8 mouse cellular contexts compared by ENCODE assay signal in the genomic region with DNA sequence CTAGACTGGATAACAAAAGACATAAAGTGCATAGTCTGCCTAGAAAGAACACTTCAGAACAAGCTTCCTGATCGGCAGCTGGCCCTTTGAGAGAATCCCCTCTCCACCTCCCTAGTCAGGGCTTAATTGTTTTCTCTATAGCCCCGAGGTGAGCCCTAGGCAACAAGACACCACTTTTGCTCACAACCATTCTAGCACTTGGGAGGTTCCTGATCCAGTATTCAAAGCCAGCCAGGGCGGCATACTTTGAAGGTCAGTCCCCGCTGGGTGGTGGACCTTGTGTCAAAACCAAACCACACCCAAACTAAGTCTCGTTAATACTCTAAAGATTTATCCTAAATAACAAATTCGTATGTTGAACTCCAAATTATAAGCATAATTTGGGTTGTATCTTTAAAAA. TPM values are rescaled to one million over a fixed set of nuclear protein-coding genes. Genes with fewer than 3 reads are reported as not detected.
DNase-seq lines count a peak whose midpoint lies in the region; ATAC-seq and TF ChIP-seq lines count a peak whose summit lies in the region.

No protein-coding gene starts in this region.

- TF ChIP-seq CTCF in gastrocnemius, adult 2 months (IDR thresholded peaks at IDR 0.05): no peak
- no peak for TF ChIP-seq CTCF in CH12.LX (conservative IDR thresholded peaks at IDR 0.05 in 1 of 2, IDR thresholded peaks at IDR 0.05 in 1 of 2; ENCODE audit: low read depth in 2 of 2, low read length in 2 of 2)

- H3K27me3 ChIP-seq in CH12.LX (replicated peaks): no peaks in the 10 kb centered on the region
- H3K27me3 ChIP-seq in forebrain, embryonic 13.5 days: no peaks in the 10 kb centered on the region
- no peaks in the 10 kb centered on the region for H3K27me3 ChIP-seq in liver, embryonic 16.5 days (ENCODE audit: control insufficient read depth, insufficient read depth, low read depth, low read length)

- intact Hi-C loops in gastrocnemius, adult 2 months (cut with DNase I): loop anchor here (5.0 to 10.0 kb wide), 2 partner anchors 126 to 757 kb away; a partner anchor contains a TSS
- intact Hi-C loops in gastrocnemius, postnatal 36 days (cut with DNase I): no loop called here
- intact Hi-C loops in left cerebral cortex, postnatal 4 days (cut with DNase I): loop anchor here (10.0 kb wide), 1 partner anchor 677 kb away; no protein-coding TSS in a partner anchor

- no peak for TF ChIP-seq POLR2A in CH12.LX (IDR thresholded peaks at IDR 0.05; ENCODE audit: low read depth, low read length)

- no peak for TF ChIP-seq RAD21 in CH12.LX (IDR thresholded peaks at IDR 0.05; ENCODE audit: low read depth, low read length)

- in situ Hi-C loops in CH12.LX (cut with MboI; ENCODE audit: low pct_ligation_motif_present, low pct_unique_long_range_greater_than_20kb, low sequenced_read_pairs): no loop called here

- peak overlapping the region; percentile 98 for H3K4me2 ChIP-seq in CH12.LX (ENCODE audit: insufficient read depth, low read depth, poor library complexity, severe bottlenecking)
- H3K4me2 ChIP-seq in forebrain, embryonic 13.5 days: peak overlapping the region; percentile 73
- H3K4me2 ChIP-seq in liver, embryonic 16.5 days (ENCODE audit: low read depth, low read length): peak overlapping the region; percentile 72

- no peak for TF ChIP-seq EP300 in CH12.LX (IDR thresholded peaks at IDR 0.05; ENCODE audit: low read length)

- H3K79me2 ChIP-seq in CH12.LX (replicated peaks; ENCODE audit: control insufficient read depth, extremely low read depth, insufficient read depth, poor library complexity, severe bottlenecking): no peaks in the 10 kb centered on the region; the same call in 1 of the 2 replicates

- peak; percentile 34 for ATAC-seq in forebrain, embryonic 13.5 days
- ATAC-seq in liver, embryonic 16.5 days (ENCODE audit: low read depth): peak; percentile 45
- no peak for ATAC-seq in megakaryocyte-erythroid progenitor cell, adult 5-6 weeks (replicated peaks; ENCODE audit: low FRiP score, low TSS enrichment, poor library complexity, severe bottlenecking)

- peaks cover 0 to 20% of the 10 kb centered on the region in 2 experiments for H3K36me3 ChIP-seq in CH12.LX (replicated peaks in 1 of 2; ENCODE audit: control insufficient read depth in 1 of 2, insufficient read depth in 1 of 2, low read length in 1 of 2)
- H3K36me3 ChIP-seq in forebrain, embryonic 13.5 days (ENCODE audit: poor library complexity, severe bottlenecking): no peaks in the 10 kb centered on the region
- H3K36me3 ChIP-seq in liver, embryonic 16.5 days (ENCODE audit: control insufficient read depth, insufficient read depth): no peaks in the 10 kb centered on the region

- H3K9ac ChIP-seq in CH12.LX (ENCODE audit: insufficient read depth, low read depth): peak overlapping the region; percentile 84
- H3K9ac ChIP-seq in forebrain, embryonic 13.5 days: peak overlapping the region; percentile 77
- peak overlapping the region; percentile 89 for H3K9ac ChIP-seq in liver, embryonic 16.5 days (ENCODE audit: low read depth, low read length)

- no peak for DNase-seq in gastrocnemius, adult 2 months
- no peak for DNase-seq in gastrocnemius, postnatal 36 days
- no peak for DNase-seq in CH12.LX (ENCODE audit: extremely low read depth)
- no peak for DNase-seq in left cerebral cortex, postnatal 4 days
- DNase-seq in gastrocnemius, adult 18-20 months (ENCODE audit: low spot score): no peak

- dilution Hi-C loops in CH12.LX (cut with MboI; ENCODE audit: extremely low pct_ligation_motif_present, extremely low pct_unique_long_range_greater_than_20kb, low sequenced_read_pairs): no loop called here

- peaks cover 4 to 43% of the 10 kb centered on the region in 2 experiments; a peak in 3 of 4 replicates for H3K4me1 ChIP-seq in CH12.LX (ENCODE audit: control insufficient read depth in 1 of 2, insufficient read depth in 2 of 2)
- peaks cover 57% of the 10 kb centered on the region for H3K4me1 ChIP-seq in forebrain, embryonic 13.5 days
- H3K4me1 ChIP-seq in liver, embryonic 16.5 days (ENCODE audit: control insufficient read depth, low read depth, low read length): peaks cover 26% of the 10 kb centered on the region

- WGBS in forebrain, embryonic 13.5 days: 6% methylated on average over 6 of the region's 6 CpGs
- WGBS in liver, embryonic 16.5 days (ENCODE audit: insufficient replicate concordance): 15% methylated on average over 6 of the region's 6 CpGs

- H3K27ac ChIP-seq in gastrocnemius, adult 2 months: peak overlapping the region; percentile 90; the same call in 1 of the 2 replicates
- no peak overlapping the region for H3K27ac ChIP-seq in CH12.LX (ENCODE audit: insufficient read depth, low read depth)
- peak overlapping the region; percentile 84 for H3K27ac ChIP-seq in forebrain, embryonic 13.5 days
- peak overlapping the region; percentile 90 for H3K27ac ChIP-seq in liver, embryonic 16.5 days (ENCODE audit: low read length)

- H3K9me3 ChIP-seq in CH12.LX (replicated peaks; ENCODE audit: low read length): no peaks in the 10 kb centered on the region
- no peaks in the 10 kb centered on the region for H3K9me3 ChIP-seq in forebrain, embryonic 13.5 days (replicated peaks)
- no peaks in the 10 kb centered on the region for H3K9me3 ChIP-seq in liver, embryonic 16.5 days (replicated peaks; ENCODE audit: control insufficient read depth, low read length)

- H3K4me3 ChIP-seq in gastrocnemius, adult 2 months: peak overlapping the region; percentile 82
- H3K4me3 ChIP-seq in CH12.LX (replicated peaks in 1 of 3; ENCODE audit: low read depth in 2 of 3, low read length in 2 of 3, poor library complexity in 1 of 3): peak overlapping the region; percentile 64 to 72 (median 68)
- H3K4me3 ChIP-seq in forebrain, embryonic 13.5 days: peak overlapping the region; percentile 55
- peak overlapping the region; percentile 87 for H3K4me3 ChIP-seq in liver, embryonic 16.5 days (ENCODE audit: low read depth, low read length)

TF ChIP-seq in CH12.LX, 34 proteins besides CTCF, POLR2A, EP300 and RAD21:
- TF ChIP-seq JUN (IDR thresholded peaks at IDR 0.05; ENCODE audit: insufficient read depth, low read depth, low read length) (no peak), ELF1 (IDR thresholded peaks at IDR 0.05; ENCODE audit: low read depth, low read length) (no peak), MAX (IDR thresholded peaks at IDR 0.05; ENCODE audit: low read length) (no peak), POLR2AphosphoS2 (IDR thresholded peaks at IDR 0.05; ENCODE audit: low read depth, low read length) (no peak; the same call in 1 of the 2 replicates), MXI1 (IDR thresholded peaks at IDR 0.05; ENCODE audit: low read depth, low read length) (no peak), CHD2 (IDR thresholded peaks at IDR 0.05; ENCODE audit: low read length) (no peak), KAT2A (IDR thresholded peaks at IDR 0.05; ENCODE audit: insufficient replicate concordance, low read length) (no peak), MEF2A (IDR thresholded peaks at IDR 0.05; ENCODE audit: borderline replicate concordance, low read depth, low read length) (no peak), PAX5 (IDR thresholded peaks at IDR 0.05; ENCODE audit: low read length) (no peak), TCF12 (IDR thresholded peaks at IDR 0.05; ENCODE audit: low read depth, low read length) (no peak)

RNA-seq across cellular contexts. Expression of a gene that starts 38.6 kb away (rescaled TPM):
- not detected for total RNA-seq in gastrocnemius, adult 2 months (2021)
- total RNA-seq in gastrocnemius, postnatal 36 days (2021): not detected
- not detected in 2 replicates for total RNA-seq in CH12.LX (2012; rRNA removed)
- not detected in 2 replicates for total RNA-seq in CH12.LX (2014; rRNA removed)
- polyA plus RNA-seq in CH12.LX (2012; ENCODE audit: insufficient read length, low read depth): not detected in 2 replicates
- polyA plus RNA-seq in forebrain, embryonic 13.5 days (2015; fragmentation: Nextera tagmentation; extraction: Ambion mirVana): 17.4 and 20.4 TPM in 2 replicates
- 0.13 TPM in 1 of 2 replicates, not detected in the other for polyA plus RNA-seq in liver, embryonic 16.5 days (2015; fragmentation: Nextera tagmentation; extraction: Ambion mirVana)
- not detected in 2 replicates for total RNA-seq in megakaryocyte-erythroid progenitor cell, adult 5-6 weeks (2014; fragmentation: Nextera tagmentation)
- total RNA-seq in megakaryocyte-erythroid progenitor cell, adult 5-6 weeks (2017): 1.0 TPM in 1 of 2 replicates, not detected in the other
- 10 to 100 TPM; 11.6 to 11.9 TPM for total RNA-seq in left cerebral cortex, postnatal 4 days (2021)
- under 1 TPM in 1 of 2 experiments, not detected in 1; 0.17 TPM for total RNA-seq in gastrocnemius, adult 18-20 months (2021)

RNA-seq across cellular contexts. Expression of a gene that starts 39.1 kb away (rescaled TPM):
- total RNA-seq in gastrocnemius, adult 2 months (2021): 1 to 10 TPM; 4.2 to 6.4 TPM
- 1 to 10 TPM; 4.5 to 5.3 TPM for total RNA-seq in gastrocnemius, postnatal 36 days (2021)
- total RNA-seq in CH12.LX (2012; rRNA removed): 21.2 and 30.3 TPM in 2 replicates
- 53.6 and 53.9 TPM in 2 replicates for total RNA-seq in CH12.LX (2014; rRNA removed)
- 63.7 and 66.3 TPM in 2 replicates for polyA plus RNA-seq in CH12.LX (2012; ENCODE audit: insufficient read length, low read depth)
- polyA plus RNA-seq in forebrain, embryonic 13.5 days (2015; fragmentation: Nextera tagmentation; extraction: Ambion mirVana): 80.0 and 102 TPM in 2 replicates
- 36.7 and 44.9 TPM in 2 replicates for polyA plus RNA-seq in liver, embryonic 16.5 days (2015; fragmentation: Nextera tagmentation; extraction: Ambion mirVana)
- total RNA-seq in megakaryocyte-erythroid progenitor cell, adult 5-6 weeks (2014; fragmentation: Nextera tagmentation): 73.1 and 97.2 TPM in 2 replicates
- 74.5 and 81.1 TPM in 2 replicates for total RNA-seq in megakaryocyte-erythroid progenitor cell, adult 5-6 weeks (2017)
- 10 to 100 TPM; 22.0 to 24.0 TPM for total RNA-seq in left cerebral cortex, postnatal 4 days (2021)
- 1 to 10 TPM; 4.1 to 4.4 TPM for total RNA-seq in gastrocnemius, adult 18-20 months (2021)

Comparison
In these comparisons a context has a peak if more than half of its experiments do, and no peak if none do; other contexts are left out.
1. RNA of a gene that starts 38.6 kb away (total RNA-seq): 11.6 to 11.9 TPM in left cerebral cortex, postnatal 4 days; 1.0 TPM in megakaryocyte-erythroid progenitor cell, adult 5-6 weeks, 0.17 TPM in gastrocnemius, adult 18-20 months, not detected in gastrocnemius, postnatal 36 days, not detected in gastrocnemius, adult 2 months and not detected in CH12.LX; every median in the first group is over 4 times any median in the second.
2. Peak in every context shown above with its lines, with median percentiles within 50 percentile points of each other: H3K4me3 ChIP-seq, H3K4me2 ChIP-seq and H3K9ac ChIP-seq.